Mouse (Mus musculus): ENCODE data around the gene Ccdc106.
"Not testable (repeated sequence)": the region's sequence is repeated elsewhere in the genome, so short reads cannot be mapped to it uniquely, and the experiment has no call there.

- TF ChIP-seq CTCF, POLR2A (IDR thresholded peaks at IDR 0.05; ENCODE audit: insufficient read depth, low read depth, low read length): not testable (repeated sequence)
These were observed 777 bp upstream of the Ccdc106 start for GRCm38 (mm10) chr7:5019576-5019975.
